Mouse (Mus musculus): ENCODE results near the gene Pkd1l2. TPM values are rescaled to one million over a fixed set of nuclear protein-coding genes. Genes with fewer than 3 reads are reported as not detected.

Gene Pkd1l2
- polyA plus RNA-seq, 1 experiment from 2014 or later, result not detected

DNA sequence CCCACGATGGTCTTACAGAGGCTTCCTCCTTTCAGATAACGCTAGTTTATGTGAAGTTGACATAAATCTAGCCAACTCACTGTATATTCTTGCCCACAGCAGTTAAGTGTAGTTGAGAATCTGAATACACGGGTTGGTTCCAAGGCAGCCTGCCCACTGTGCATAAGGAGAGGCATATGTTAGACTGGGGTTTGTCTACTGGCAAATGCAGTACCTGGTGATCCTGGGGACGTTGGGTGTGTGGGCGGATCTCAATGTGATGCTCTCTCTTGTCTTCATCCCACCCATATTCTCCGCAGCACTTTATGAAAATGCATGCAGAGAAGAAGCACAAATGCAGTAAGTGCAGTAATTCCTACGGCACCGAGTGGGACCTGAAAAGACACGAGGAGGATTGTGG lies 127.8 kb downstream of the Pkd1l2 start:
- ATAC-seq (ENCODE audit: insufficient read depth), result no peak
- H3K36me3 ChIP-seq (replicated peaks), result peaks cover 50% of the 10 kb centered on the region
- peaks cover 3% of the 10 kb centered on the region for H3K4me1 ChIP-seq (replicated peaks)
- no peak overlapping the region for H3K9ac ChIP-seq
- H3K9me3 ChIP-seq (replicated peaks), result no peaks in the 10 kb centered on the region
- H3K27ac ChIP-seq (replicated peaks), result no peak overlapping the region
- 73% methylated on average over 9 of the region's 9 CpGs for WGBS (ENCODE audit: insufficient replicate concordance)
- no peak overlapping the region for H3K4me2 ChIP-seq
- H3K4me3 ChIP-seq (replicated peaks), result no peak overlapping the region
- H3K27me3 ChIP-seq, result no peaks in the 10 kb centered on the region

DNA sequence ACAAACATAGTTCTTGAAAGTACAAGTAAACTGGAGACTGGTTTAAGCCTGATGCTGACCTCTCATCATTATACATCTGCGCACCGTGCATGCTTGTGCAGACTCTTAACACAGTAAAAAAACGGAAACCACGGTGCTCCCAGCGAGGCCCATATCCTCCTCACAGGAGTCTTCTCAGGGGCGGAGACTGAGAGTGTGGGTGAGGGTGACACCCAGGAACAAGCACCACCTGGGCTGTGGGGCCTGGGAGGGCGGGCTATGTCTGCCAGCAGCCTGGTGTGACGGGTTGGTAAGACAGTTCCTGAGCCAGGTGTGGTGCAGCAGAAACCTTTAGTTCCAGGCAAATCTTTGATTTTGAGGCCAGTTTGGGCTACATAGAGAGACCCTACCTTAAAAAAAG lies 129.8 kb downstream of the Pkd1l2 start:
- Histone ChIP-seq H3K9ac (no peak overlapping the region), H3K36me3 (replicated peaks) (peaks cover 41% of the 10 kb centered on the region), H3K27ac (replicated peaks) (no peak overlapping the region), H3K27me3 (no peaks in the 10 kb centered on the region), H3K9me3 (replicated peaks) (no peaks in the 10 kb centered on the region), H3K4me2 (no peak overlapping the region), H3K4me1 (replicated peaks) (peaks cover 11% of the 10 kb centered on the region), H3K4me3 (replicated peaks) (no peak overlapping the region)
- ATAC-seq (ENCODE audit: insufficient read depth), result no peak
- WGBS (ENCODE audit: insufficient replicate concordance), result 61% methylated on average over 8 of the region's 8 CpGs

DNA sequence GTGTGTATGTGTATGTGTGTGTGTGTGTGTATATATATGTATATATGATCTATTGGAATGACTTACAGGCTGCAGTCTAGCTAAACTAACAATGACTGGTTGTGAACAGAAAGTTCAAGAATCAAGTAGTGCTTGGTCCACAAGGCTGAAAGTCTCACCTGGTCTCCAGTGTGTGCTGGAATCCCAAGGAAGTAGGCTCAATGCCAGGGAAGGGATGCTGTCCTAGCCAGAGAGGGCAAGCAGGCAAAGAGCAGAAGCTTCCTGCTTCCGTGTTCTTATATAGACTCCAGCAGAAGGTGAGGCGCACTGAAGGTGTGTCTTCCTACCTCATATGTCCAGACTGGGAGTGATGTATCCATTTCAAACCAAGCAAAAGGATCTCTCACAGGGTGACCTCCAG lies 130.5 kb downstream of the Pkd1l2 start:
- no peak overlapping the region for H3K9ac ChIP-seq
- H3K27ac ChIP-seq (replicated peaks), result no peak overlapping the region
- 72% methylated on average over 2 of the region's 2 CpGs for WGBS (ENCODE audit: insufficient replicate concordance)
- H3K4me2 ChIP-seq, result no peak overlapping the region
- H3K9me3 ChIP-seq (replicated peaks), result no peaks in the 10 kb centered on the region
- peaks cover 14% of the 10 kb centered on the region for H3K4me1 ChIP-seq (replicated peaks)
- no peak overlapping the region for H3K4me3 ChIP-seq (replicated peaks)
- H3K36me3 ChIP-seq (replicated peaks), result peaks cover 35% of the 10 kb centered on the region
- H3K27me3 ChIP-seq, result no peaks in the 10 kb centered on the region
- ATAC-seq (ENCODE audit: insufficient read depth), result no peak

DNA sequence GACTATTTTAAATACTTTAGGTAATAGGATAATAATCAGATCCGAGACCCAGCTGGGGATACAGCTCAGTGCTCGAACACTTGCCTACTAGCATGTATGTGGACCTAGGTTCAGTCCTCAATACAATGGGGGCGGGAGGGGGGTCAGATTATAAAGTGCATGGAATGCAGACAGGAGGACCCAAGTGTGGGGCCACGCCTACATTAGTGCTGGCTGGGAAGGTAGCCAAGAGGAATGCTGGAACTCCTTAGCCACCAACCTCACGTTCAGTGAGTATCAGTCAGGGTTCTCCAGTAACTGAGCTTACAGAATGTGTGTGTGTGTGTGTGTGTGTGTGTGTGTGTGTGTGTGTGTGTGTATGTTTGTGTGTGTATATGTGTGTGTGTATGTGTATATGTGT lies 130.9 kb downstream of the Pkd1l2 start:
- no peak overlapping the region for H3K27ac ChIP-seq (replicated peaks)
- ATAC-seq (ENCODE audit: insufficient read depth), result no peak
- no peaks in the 10 kb centered on the region for H3K27me3 ChIP-seq
- peaks cover 30% of the 10 kb centered on the region for H3K36me3 ChIP-seq (replicated peaks)
- H3K4me2 ChIP-seq, result no peak overlapping the region
- WGBS (ENCODE audit: insufficient replicate concordance), result 58% methylated on average over 5 of the region's 5 CpGs
- no peaks in the 10 kb centered on the region for H3K9me3 ChIP-seq (replicated peaks)
- H3K4me3 ChIP-seq (replicated peaks), result no peak overlapping the region
- no peak overlapping the region for H3K9ac ChIP-seq
- H3K4me1 ChIP-seq (replicated peaks), result peaks cover 18% of the 10 kb centered on the region

DNA sequence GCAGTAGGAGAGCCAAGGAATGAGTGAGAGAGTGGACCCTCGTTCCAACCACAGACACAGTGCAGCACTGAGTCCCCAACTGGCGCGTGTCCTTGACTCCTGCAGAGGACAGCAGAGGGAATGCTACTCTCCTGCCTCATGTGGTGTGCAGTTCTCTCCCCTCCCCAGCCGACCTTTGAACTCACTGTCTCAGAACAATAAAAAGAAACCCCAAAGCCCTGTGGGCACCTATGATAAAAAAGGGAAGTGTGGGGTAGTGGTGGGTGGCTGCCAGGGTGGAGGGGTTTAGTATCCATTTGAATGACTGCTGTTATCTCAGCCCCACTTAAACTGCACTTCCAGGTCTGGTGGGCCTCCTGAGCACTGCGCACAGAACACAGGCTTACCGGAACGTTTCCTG lies 134.7 kb downstream of the Pkd1l2 start:
- Histone ChIP-seq H3K27me3 (no peaks in the 10 kb centered on the region), H3K4me3 (replicated peaks) (no peak overlapping the region), H3K9me3 (replicated peaks) (no peaks in the 10 kb centered on the region), H3K9ac (no peak overlapping the region), H3K27ac (replicated peaks) (no peak overlapping the region), H3K4me1 (replicated peaks) (peaks cover 52% of the 10 kb centered on the region), H3K4me2 (0 out of 2 replicates have a peak overlapping the region, but pooled peaks have one; percentile 16), H3K36me3 (replicated peaks) (no peaks in the 10 kb centered on the region)
- ATAC-seq (ENCODE audit: insufficient read depth), result no peak
- WGBS (ENCODE audit: insufficient replicate concordance), result 25% methylated on average over 7 of the region's 7 CpGs

DNA sequence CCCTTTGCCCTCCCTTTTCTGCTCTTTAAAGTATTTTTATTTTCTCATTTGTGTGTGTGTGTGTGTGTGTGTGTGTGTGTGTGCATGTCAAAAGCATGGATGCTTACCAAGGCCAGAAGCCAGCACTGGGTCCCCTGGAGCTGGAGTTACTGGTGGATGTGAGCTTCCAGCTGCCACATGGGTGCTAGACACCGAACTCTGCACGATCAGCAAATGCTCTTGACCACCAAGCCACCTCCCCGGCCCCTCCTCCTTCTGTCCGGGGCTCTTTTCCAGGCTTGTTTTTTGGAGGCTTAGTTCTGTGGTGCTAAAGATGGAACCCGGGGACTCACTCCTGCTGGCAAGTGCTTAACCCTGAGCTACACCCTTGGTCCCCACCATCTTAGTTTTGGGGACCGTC lies 135.4 kb downstream of the Pkd1l2 start:
- Histone ChIP-seq H3K9me3 (replicated peaks) (no peaks in the 10 kb centered on the region), H3K27ac (replicated peaks) (peak overlapping the region; percentile 70), H3K4me3 (replicated peaks) (peak overlapping the region; percentile 41), H3K27me3 (no peaks in the 10 kb centered on the region), H3K4me2 (peak overlapping the region; percentile 97), H3K36me3 (replicated peaks) (no peaks in the 10 kb centered on the region), H3K9ac (peak overlapping the region; percentile 1), H3K4me1 (replicated peaks) (peaks cover 56% of the 10 kb centered on the region)
- WGBS (ENCODE audit: insufficient replicate concordance), result 48% methylated on average over 6 of the region's 6 CpGs
- ATAC-seq (ENCODE audit: insufficient read depth), result no peak

DNA sequence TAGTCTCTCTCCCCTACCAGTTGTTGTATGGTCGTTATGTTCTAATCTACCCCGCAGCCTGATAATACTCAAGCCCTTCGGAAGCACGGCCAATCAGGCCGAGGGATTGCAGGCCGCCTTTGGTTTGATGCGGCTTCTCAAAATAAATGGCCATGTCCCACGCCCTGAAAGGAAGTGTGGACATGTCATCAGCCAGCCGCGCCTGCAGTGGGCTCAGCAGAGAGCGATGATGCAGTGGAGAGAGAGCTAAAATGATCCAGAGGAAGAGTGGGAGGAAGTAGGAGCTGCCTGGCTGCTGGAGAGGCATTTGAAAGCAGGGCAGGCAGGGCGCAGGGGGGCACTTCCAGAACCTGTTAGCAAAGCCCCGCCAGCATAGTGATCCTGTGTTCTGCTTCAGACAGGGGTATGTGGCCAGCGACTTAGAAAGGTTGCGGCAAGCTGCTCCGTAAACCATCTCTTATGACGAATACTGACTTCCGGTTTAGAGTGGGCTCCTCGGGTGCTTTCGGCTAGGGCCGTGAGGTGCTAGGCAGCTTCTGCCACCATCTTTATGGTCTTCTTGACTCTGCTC lies 135.9 kb downstream of the Pkd1l2 start:
- H3K9ac ChIP-seq, result peak overlapping the region; percentile 1
- peak overlapping the region; percentile 70 for H3K27ac ChIP-seq (replicated peaks)
- 24% methylated on average over 21 of the region's 21 CpGs for WGBS (ENCODE audit: insufficient replicate concordance)
- no peaks in the 10 kb centered on the region for H3K36me3 ChIP-seq (replicated peaks)
- peak overlapping the region; percentile 41 for H3K4me3 ChIP-seq (replicated peaks)
- no peak for ATAC-seq (ENCODE audit: insufficient read depth)
- no peaks in the 10 kb centered on the region for H3K27me3 ChIP-seq
- H3K9me3 ChIP-seq (replicated peaks), result no peaks in the 10 kb centered on the region
- peaks cover 55% of the 10 kb centered on the region for H3K4me1 ChIP-seq (replicated peaks)
- H3K4me2 ChIP-seq, result peak overlapping the region; percentile 97

Other genes with a start within 250 kb of the Pkd1l2 start
- gene Cmc2, start 161.0 kb downstream of the Pkd1l2 start, polyA plus RNA-seq (2015; fragmentation: Nextera tagmentation; extraction: Ambion mirVana), result 50.8 and 56.7 TPM in 2 replicates
- 24.8 and 24.9 TPM in 2 replicates for gene Cenpn, start 160.7 kb downstream of the Pkd1l2 start, polyA plus RNA-seq (2015; fragmentation: Nextera tagmentation; extraction: Ambion mirVana)
- gene Atmin, start 139.1 kb downstream of the Pkd1l2 start, polyA plus RNA-seq (2015; fragmentation: Nextera tagmentation; extraction: Ambion mirVana), result 3.6 and 3.7 TPM in 2 replicates
- 0.48 and 0.51 TPM in 2 replicates for gene 1700030J22Rik, start 103.5 kb downstream of the Pkd1l2 start, polyA plus RNA-seq (2015; fragmentation: Nextera tagmentation; extraction: Ambion mirVana)
- 85.5 and 94.5 TPM in 2 replicates for gene Gcsh, start 88.9 kb downstream of the Pkd1l2 start, polyA plus RNA-seq (2015; fragmentation: Nextera tagmentation; extraction: Ambion mirVana)
- gene Bco1, start 13.4 kb upstream of the Pkd1l2 start, polyA plus RNA-seq (2015; fragmentation: Nextera tagmentation; extraction: Ambion mirVana), result 6.0 and 6.2 TPM in 2 replicates
- 0.79 and 0.98 TPM in 2 replicates for gene Gan, start 75.7 kb upstream of the Pkd1l2 start, polyA plus RNA-seq (2015; fragmentation: Nextera tagmentation; extraction: Ambion mirVana)
- 11.5 and 15.7 TPM in 2 replicates for gene Cmip, start 174.6 kb upstream of the Pkd1l2 start, polyA plus RNA-seq (2015; fragmentation: Nextera tagmentation; extraction: Ambion mirVana)